Mouse (Mus musculus): Measurements from ENCODE around the gene Tnfrsf9.

DNA sequence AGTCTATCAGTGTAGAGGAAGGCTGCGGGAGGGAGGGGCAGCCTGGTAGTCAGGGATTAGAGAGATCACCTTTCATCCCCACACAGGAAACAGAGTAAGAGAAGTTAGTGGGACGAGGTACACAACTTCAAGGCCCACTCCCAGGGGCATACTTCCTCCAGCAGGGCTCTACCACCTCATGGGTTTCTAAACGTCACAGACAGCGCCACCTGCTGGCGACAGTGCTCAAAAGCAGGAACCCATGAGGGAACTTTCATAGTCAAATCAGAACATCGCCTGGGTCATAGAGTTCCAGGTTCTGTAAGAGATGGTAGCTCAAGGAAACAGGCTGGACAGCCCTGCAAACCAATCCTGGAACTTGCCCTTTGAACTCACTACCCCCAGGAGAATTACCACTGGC, 75.8 kb downstream of the Tnfrsf9 start:
- TF ChIP-seq NRF1 (IDR thresholded peaks at IDR 0.05; ENCODE audit: insufficient read depth, low read depth, low read length, poor library complexity, severe bottlenecking) (no peak), CTCF (IDR thresholded peaks at IDR 0.05 in 2 of 3, conservative IDR thresholded peaks at IDR 0.05 in 1 of 3; ENCODE audit: control insufficient read depth in 1 of 3, insufficient read depth in 1 of 3, low read depth in 2 of 3, low read length in 3 of 3, poor library complexity in 1 of 3, severe bottlenecking in 1 of 3) (peak; percentile 53 to 83 (median 59))
